Mouse (Mus musculus): Measurements from ENCODE around the gene Thada.

DNA sequence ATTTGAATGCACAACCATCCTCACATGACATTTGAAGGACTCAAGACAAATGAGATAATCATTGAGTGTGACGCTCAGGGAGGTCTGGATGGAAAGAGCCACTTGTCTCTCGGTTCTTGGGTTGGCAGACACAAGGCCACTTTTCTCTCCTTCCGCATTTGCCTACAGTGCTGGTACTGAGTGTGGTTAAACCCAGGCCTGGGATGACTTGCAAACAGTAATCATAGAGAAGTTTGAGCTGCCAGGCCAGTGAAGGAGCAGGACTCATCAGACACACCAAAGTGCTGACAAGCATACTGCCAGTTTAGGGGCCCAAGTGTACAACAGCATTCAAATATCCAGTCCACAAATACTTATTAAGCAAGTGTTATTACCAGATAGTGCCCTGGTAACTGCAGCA, 191.0 kb downstream of the Thada start:
- TF ChIP-seq POLR2A (IDR thresholded peaks at IDR 0.05; ENCODE audit: borderline replicate concordance, control insufficient read depth, low read depth, low read length), result no peak
- TF ChIP-seq CTCF (IDR thresholded peaks at IDR 0.05; ENCODE audit: control insufficient read depth, insufficient read depth, low read length), result no peak

All from bone marrow, adult 2 months (tissue).